ENCODE assay signal across 10 mouse cellular contexts in the genomic region with DNA sequence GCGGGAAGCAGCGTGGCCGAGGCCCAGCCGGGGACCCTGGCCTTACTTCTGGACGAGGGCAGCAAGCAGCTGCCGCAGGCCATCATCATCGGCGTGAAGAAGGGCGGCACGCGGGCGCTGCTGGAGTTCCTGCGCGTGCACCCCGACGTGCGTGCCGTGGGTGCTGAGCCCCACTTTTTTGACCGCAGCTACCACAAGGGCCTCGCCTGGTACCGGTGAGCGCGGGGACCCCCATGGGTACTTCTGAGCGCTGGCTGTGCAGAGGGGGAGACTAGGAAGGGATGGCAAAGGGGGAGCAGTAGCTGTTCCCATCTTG. TPM values are rescaled to one million over a fixed set of nuclear protein-coding genes. Genes with fewer than 3 reads are reported as not detected.
A peak's percentile ranks its signal among the peaks of the same experiment; 100 is the strongest.
DNase-seq lines count a peak whose midpoint lies in the region; ATAC-seq and TF ChIP-seq lines count a peak whose summit lies in the region.
"Had no signal": no experiment of that assay in that cellular context is flagged by ENCODE, and none has a peak within 500 bp of the region (broad histone marks: within the 10 kb centered on the region; RNA-seq: fewer than 3 reads in every experiment).

A gene (minus strand): TSS at position 242 of the 316 bp plus-strand sequence.

- TF ChIP-seq CTCF in testis, adult 2 months (IDR thresholded peaks at IDR 0.05; ENCODE audit: control insufficient read depth, insufficient read depth, insufficient replicate concordance, low read depth, low read length), result no peak

- H3K27me3 ChIP-seq in testis, adult 2 months (ENCODE audit: control insufficient read depth, insufficient read depth, low read length), result no peaks in the 10 kb centered on the region; the same call in 1 of the 2 replicates
- no peaks in the 10 kb centered on the region for H3K27me3 ChIP-seq in limb, embryonic 14.5 days (ENCODE audit: control insufficient read depth, insufficient read depth, low read length)
- peaks cover 9% of the 10 kb centered on the region for H3K27me3 ChIP-seq in stomach, embryonic 16.5 days (ENCODE audit: control insufficient read depth, insufficient read depth, low read length)

- peak; percentile 1 for DNase-seq in gastrocnemius, adult 18-20 months (ENCODE audit: low spot score)
- DNase-seq in gastrocnemius, adult 8-10 months (ENCODE audit: low spot score in 2 of 2), result no peak
- DNase-seq in testis, postnatal 10 days (ENCODE audit: low spot score), result no peak
- no peak for DNase-seq in limb, embryonic 14.5 days (ENCODE audit: low spot score)
- no peak for DNase-seq in cerebellum, postnatal 36 days
- DNase-seq in kidney, adult 9 months, result no peak
- DNase-seq: cerebellum, adult 9-10 months had no signal

- H3K9ac ChIP-seq in limb, embryonic 14.5 days (ENCODE audit: low read depth, low read length, severe bottlenecking), result peak within 1 kb of the TSS; percentile 85
- H3K9ac ChIP-seq in stomach, embryonic 16.5 days (ENCODE audit: low read length), result peak within 1 kb of the TSS; percentile 77

- no peak within 1 kb of the TSS for H3K27ac ChIP-seq in testis, adult 2 months (ENCODE audit: control insufficient read depth, insufficient read depth, low read depth, low read length)
- peak within 1 kb of the TSS; percentile 83 for H3K27ac ChIP-seq in limb, embryonic 14.5 days (replicated peaks; ENCODE audit: low read depth, low read length)
- H3K27ac ChIP-seq in stomach, embryonic 16.5 days (ENCODE audit: low read length), result peak within 1 kb of the TSS; percentile 39

- under 1% methylated on average over 23 of the region's 24 CpGs for WGBS in limb, embryonic 14.5 days
- whole genome bisulfite sequencing in stomach, embryonic 16.5 days, result 1% methylated on average over 23 of the region's 24 CpGs

- TF ChIP-seq POLR2A in testis, adult 2 months (IDR thresholded peaks at IDR 0.05; ENCODE audit: control insufficient read depth, low read depth, low read length), result no peak
- TF ChIP-seq POLR2A in limb, embryonic 14.5 days (IDR thresholded peaks at IDR 0.05; ENCODE audit: borderline replicate concordance, extremely low read depth, insufficient read depth, insufficient read length), result no peak

- peaks cover 13% of the 10 kb centered on the region for H3K4me1 ChIP-seq in testis, adult 2 months (ENCODE audit: control insufficient read depth, insufficient read depth, low read length)
- H3K4me1 ChIP-seq in limb, embryonic 14.5 days (ENCODE audit: control insufficient read depth, insufficient read depth, low read length), result peaks cover 6% of the 10 kb centered on the region; the same call in 1 of the 2 replicates
- H3K4me1 ChIP-seq in stomach, embryonic 16.5 days (ENCODE audit: control insufficient read depth, insufficient read depth, low read length), result peaks cover 3% of the 10 kb centered on the region

- no peaks in the 10 kb centered on the region for H3K36me3 ChIP-seq in testis, adult 2 months (ENCODE audit: control insufficient read depth, insufficient read depth, low read length)
- H3K36me3 ChIP-seq in limb, embryonic 14.5 days (ENCODE audit: control insufficient read depth, insufficient read depth, low read length), result no peaks in the 10 kb centered on the region
- no peaks in the 10 kb centered on the region for H3K36me3 ChIP-seq in stomach, embryonic 16.5 days (ENCODE audit: control insufficient read depth, insufficient read depth, low read length)

- peak within 1 kb of the TSS; percentile 70 for H3K4me3 ChIP-seq in testis, adult 2 months (ENCODE audit: control insufficient read depth, low read depth, low read length)
- peak within 1 kb of the TSS; percentile 68 for H3K4me3 ChIP-seq in limb, embryonic 14.5 days (replicated peaks; ENCODE audit: low read length)
- H3K4me3 ChIP-seq in stomach, embryonic 16.5 days (replicated peaks; ENCODE audit: low read length), result peak within 1 kb of the TSS; percentile 62

- H3K9me3 ChIP-seq in limb, embryonic 14.5 days (ENCODE audit: control insufficient read depth, low read length), result no peaks in the 10 kb centered on the region
- H3K9me3 ChIP-seq in stomach, embryonic 16.5 days (replicated peaks; ENCODE audit: control insufficient read depth, low read length), result no peaks in the 10 kb centered on the region

- no peak for ATAC-seq in limb, embryonic 14.5 days (ENCODE audit: low FRiP score, low read depth)
- no peak for ATAC-seq in stomach, embryonic 16.5 days (ENCODE audit: insufficient read depth, low FRiP score)

- peak within 1 kb of the TSS; percentile 88 for H3K4me2 ChIP-seq in limb, embryonic 14.5 days (replicated peaks; ENCODE audit: low read depth, low read length, severe bottlenecking)
- peak within 1 kb of the TSS; percentile 91 for H3K4me2 ChIP-seq in stomach, embryonic 16.5 days (ENCODE audit: low read depth, low read length)

RNA-seq across cellular contexts. Expression of the gene that starts here (rescaled TPM):
- total RNA-seq in gastrocnemius, adult 18-20 months (2021), result not detected
- total RNA-seq in gastrocnemius, adult 8-10 months (2022), result not detected
- polyA plus RNA-seq in testis, adult 2 months (2012; rRNA removed), result 0.08 TPM in 1 of 2 replicates, not detected in the other
- polyA plus RNA-seq in limb, embryonic 14.5 days (2012; rRNA removed), result 1.8 and 2.3 TPM in 2 replicates
- polyA plus RNA-seq in limb, embryonic 14.5 days (2014; fragmentation: Nextera tagmentation; extraction: Ambion mirVana), result 2.4 and 4.5 TPM in 2 replicates
- 0.15 TPM in 1 of 2 replicates, not detected in the other for polyA plus RNA-seq in stomach, embryonic 16.5 days (2015; fragmentation: Nextera tagmentation; extraction: Ambion mirVana)
- total RNA-seq: left cerebral cortex, postnatal 10 days had no signal

Comparison
In these comparisons a context has a peak if more than half of its experiments do, and no peak if none do; other contexts are left out.
1. Peak in DNase-seq in gastrocnemius, adult 18-20 months; RNA of the gene not detected or under 1 TPM.